Mouse (Mus musculus) frontal cortex, adult (tissue): ENCODE data around the gene Rab11fip3.

ENCODE experiments used
- ATAC-seq: cut with Nextera tagmentation; 2 replicates; pipeline ENCODE4 v1.9.2; 2017; ENCODE audit warnings: mild to moderate bottlenecking, moderate library complexity, mixed read lengths; ENCODE audit not compliant: low TSS enrichment

Gene Rab11fip3

DNA sequence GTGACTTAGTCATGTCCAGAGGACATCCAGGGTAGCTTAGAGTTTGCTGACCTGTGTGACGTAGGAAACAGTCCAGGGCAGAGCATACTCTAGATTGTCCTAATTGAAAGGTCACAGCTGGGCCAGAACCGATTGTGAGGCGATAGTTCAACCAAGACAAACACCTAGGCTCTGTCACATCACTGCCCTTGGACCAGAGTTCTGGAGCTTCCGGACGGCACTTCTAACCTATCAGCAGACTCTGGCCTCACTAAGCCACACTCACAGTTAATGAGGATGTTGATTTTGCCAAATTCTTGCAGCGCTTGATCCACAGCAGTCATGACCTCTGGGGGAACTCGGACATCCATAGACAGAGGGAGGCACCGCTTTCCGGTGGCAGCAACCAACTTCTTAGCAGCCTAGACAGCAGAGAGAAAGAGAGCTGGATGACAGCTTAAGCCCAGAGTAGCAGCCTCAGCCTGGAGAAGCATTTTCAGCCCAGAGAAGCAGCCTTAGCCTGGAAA is 17.8 kb upstream of the Rab11fip3 start:
- ATAC-seq, result no peak

DNA sequence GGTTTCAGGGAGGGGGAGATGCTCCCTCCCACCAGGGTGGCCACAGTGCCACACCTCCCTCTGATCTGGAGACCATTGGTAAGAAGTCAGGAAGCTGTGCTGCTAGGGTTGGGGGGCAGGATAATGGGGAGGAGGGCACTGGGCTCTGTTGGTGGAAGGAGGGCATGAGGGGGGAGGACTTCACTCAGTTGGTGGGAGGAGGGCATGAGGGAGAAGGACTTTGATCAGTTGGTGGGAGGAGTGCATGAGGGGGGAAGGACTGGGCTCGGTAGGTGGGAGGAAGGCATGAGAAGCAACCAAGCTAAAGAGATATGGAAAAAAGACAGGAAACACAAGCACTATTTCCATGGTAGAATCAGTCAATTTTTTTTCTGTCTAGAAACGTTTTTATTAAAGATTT is 11.5 kb upstream of the Rab11fip3 start:
- no peak for ATAC-seq

DNA sequence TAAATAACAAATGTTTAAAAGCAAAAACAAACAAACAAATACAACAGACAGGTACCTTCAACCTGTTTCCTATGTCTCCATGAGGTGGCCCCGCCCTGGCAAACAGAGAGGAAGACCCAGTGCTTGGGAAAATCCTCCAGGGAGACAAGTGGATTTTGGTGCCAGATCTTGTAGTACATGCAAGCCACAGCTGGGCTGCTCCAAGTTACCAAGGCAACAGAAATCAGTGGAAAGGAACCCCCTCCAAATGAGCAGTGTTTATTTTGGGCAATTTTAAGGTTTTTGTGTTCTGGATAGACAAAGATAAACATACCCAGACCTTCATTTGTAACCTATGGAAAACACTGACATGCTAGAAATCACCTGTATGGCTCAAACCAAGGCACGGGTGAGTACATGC is 9.5 kb upstream of the Rab11fip3 start:
- ATAC-seq, result peak; percentile 29; the same call in 1 of the 2 replicates

DNA sequence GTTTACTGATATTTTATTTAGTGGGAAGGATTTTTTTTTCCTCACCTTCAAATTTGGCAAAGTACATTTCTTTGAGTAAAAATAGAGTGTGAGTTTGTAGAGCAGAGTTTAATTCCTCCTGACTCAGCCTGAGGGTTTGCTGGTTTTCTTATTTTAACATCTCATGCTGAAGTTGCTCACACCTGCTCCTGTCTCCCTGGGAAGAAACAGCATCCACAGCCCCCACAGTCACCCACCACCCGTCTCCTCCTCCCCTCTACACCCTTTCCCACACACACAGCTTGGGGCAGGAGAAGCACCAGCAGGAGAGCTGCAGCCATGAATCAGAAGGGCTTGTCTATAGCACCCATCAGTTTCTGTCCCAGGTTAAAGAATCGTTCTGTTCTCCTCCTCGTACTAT is 5.9 kb upstream of the Rab11fip3 start:
- ATAC-seq, result peak; percentile 94

DNA sequence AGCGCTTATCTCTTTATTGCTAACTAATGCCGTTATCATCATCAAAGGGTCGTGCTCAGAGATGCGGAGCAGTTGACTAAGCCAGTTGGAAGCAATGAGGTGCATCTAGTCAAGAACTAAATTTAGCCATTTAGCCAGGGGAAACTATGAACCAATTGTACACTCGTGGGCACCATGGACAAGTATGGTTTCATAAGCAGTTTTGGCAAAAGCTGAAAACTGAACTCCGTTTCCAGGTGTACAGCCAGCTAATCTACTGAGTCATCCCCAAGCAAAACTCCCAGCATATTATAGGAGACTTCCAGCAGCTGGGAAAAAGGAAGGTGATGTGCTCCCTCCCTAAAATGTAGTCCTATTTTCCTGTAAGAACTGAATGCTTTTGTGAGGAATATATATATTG is 781 bp upstream of the Rab11fip3 start:
- ATAC-seq, result no peak

DNA sequence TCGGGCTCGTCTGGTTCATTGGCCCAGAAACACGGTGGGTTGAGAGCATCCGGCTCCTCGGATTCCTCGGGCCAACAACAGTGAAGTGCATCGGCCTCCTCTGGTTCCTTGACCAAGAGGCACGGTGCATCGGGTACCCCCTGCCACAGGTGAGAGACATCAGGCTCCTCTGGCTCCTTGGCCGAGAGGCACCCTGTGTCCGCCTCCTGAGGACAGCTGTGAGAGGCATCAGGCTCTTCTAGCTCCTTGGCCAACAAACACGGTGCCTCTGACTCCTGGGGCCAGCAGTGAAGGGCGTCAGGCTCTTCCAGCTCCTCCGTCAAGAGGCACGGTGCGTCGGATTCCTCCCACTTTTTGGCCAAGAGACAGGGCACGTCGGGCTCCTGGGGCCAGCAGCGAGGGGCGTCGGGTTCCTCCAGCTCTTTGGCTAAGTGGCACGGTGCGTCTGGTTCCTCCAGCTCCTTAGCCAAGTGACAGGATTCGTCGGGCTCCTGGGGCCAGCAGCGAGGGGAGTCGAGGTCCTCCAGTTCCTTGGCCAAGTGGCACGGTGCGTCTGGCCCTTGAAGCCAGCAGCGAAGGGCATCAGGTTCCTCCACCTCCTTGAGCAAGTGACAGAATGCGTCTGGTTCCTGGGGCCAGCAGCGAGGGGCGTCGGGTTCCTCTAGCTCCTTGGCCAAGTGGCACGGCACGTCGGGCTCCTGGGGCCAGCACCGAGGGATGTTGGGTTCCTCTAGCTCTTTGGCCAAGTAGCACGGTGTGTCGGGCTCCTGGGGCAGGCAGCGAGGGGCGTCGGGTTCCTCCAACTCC is 1.1 kb downstream of the Rab11fip3 start:
- no peak for ATAC-seq

DNA sequence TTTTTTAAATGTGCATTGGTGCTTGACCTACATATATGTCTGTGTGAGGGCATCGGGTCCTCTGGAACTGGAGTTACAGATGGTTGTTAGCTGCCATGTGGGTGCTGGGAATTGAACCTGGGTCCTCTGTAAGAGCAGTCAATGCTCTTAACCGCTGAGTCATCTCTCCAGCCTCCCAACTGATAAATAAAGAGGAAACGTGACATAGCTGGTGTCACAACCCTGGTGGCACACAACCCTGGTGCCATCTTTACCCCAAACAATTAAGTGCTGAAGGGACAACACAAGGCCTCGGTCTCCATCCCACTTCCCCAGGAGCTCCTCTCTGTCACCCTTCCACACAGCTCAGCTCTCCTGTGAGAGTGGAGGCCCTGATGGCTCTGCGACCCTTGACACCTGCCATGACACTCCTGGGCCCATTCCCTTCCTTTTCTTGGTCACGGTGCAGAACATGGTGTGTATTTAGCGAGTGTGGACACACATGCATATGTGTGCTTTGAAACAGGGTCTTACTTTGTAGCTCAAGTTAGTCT is 2.8 kb downstream of the Rab11fip3 start:
- ATAC-seq, result no peak

DNA sequence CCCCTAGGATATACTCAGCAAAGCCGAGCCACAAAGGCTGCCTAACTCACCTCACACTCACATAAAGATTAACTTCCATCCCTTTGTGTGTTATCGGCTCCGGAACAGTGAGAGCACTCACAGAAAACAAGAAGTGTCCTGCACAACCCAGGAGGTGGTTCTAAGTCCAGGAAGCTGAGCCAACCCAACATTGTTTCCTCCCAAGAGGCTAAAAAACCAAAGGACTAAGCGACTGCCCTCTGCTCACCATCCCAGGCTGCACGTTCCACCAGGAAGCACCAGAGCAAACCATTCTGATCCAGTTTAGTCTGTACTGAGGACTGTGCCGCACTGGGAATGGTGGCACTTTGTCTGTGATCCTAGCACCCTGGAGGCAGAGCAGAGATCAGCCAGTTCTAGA is 4.4 kb downstream of the Rab11fip3 start:
- no peak for ATAC-seq

DNA sequence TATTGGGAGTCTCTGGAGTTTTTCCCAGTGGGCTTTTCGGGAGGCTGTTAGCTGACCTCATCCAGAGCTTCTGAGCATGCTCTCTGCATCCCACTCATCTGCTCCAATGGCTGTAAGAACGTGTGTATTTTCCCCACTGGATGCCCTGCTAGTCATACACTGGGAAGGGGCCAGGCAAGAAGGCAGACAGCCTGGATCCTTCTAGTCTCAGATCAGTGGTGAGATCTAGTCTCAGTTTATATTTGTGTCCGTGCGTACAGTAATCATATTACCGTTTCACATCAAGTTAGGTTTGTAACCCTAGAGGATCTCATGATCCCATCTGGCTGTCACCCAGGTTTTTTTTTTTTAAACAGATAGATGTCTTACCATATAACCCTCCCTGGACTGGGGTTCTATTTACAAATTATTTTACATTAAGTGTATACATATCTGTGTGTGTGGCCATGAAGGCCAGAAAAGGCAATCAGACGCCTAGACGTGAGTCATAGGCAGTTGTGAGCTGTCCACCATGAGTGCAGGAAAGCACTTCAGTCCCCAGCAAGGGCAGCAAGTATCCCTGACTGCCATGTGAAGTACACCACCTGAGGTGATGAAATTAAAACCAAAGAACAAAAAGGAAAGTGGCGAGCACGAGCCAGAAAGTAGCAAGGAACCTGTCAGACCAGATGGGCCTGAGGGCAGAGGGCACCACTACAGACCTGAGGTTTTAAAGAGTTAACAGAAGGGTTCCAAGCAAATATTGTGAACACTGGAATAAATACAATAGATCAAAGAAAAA is 11.4 kb downstream of the Rab11fip3 start:
- no peak for ATAC-seq

DNA sequence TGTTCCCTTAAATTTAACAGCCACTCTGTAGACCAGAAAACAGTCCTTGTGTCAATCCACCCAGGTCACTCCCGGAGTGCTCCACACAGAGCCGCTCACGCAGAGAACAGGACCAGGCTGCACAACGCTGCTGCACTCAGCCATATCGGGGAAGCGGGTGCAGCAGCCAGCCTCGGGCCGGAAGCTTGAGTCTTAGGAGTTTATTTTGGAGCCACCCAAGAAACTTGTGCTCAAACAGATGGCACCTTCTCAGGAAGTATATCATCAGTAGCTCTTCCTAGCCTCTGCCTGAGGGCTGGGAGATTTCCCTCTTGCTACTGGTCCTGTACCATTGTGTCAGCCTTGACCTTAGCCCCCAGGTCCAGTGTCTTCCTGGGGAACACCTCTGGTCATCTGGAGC is 12.1 kb downstream of the Rab11fip3 start:
- ATAC-seq, result peak; percentile 89

DNA sequence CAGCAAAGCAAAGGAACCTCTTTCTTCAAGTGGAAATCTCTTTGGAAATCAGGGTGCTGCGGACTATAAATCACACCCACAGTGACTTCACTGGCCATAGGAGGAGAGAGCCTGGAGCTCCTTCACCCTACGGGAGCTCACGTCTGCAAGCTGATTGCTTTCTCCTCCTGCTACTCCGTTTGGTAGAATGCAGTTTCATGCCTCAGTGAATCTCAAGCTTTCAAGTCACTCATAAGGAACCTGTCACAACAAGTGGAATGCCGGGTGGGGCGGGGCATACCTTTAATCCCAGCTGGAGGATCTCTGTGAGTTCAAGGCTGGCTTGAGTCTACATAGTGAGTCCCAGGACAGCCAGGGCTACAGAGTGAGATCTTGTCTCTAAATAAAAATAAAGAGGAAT is 14.2 kb downstream of the Rab11fip3 start:
- ATAC-seq, result no peak

DNA sequence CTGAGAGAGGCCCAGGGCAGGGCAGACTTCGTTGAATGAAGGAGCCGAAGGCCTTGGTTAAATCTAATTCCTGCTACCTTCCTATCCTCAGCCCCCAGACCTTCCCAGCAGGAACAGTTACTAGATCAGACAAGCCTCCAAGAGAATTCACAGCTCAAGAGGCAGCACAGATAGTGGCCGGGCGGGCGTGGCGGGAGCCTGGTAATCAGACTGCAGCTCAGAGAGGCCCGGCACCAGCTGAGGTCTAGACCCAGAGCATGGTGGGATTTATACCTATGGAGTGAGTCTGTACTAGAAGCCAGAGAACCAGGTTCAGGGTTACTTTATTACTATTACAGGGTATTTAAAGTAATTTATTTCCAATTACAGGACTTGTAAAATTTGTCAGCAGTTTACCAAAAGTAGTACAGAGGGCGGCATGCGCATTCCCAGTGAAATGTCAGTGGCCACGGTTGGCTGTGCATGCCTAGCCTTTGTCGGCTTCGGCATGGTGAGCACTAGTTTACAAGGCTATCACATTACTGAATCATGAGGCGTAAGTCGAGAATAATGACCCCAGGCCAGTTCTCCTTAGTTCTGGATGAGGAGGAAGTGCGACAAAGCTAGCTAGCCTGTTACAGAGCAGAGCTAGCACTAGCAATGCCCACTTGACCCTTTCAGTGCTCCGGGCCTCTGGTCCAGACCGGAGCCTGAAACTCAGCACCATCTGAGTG is 15.1 kb downstream of the Rab11fip3 start:
- ATAC-seq, result no peak

DNA sequence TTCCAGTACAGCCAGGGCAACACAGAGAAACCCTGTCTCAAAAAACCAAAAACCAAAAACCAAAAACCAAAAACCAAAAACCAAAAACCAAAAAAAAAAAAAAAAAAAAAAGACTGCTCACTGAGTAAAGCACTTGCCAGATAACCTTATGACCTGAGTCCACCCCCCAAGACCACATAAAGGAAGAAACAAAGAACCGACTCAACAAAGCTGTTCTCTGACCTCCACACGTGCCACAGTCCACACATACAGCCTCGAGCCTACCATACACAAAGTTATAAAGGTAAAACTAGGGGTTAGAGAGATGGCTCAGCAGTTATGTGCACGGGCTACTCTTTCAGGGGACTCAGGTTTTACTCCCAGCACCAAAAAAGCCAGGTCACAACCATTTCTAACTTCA is 16.6 kb downstream of the Rab11fip3 start:
- ATAC-seq, result no peak

DNA sequence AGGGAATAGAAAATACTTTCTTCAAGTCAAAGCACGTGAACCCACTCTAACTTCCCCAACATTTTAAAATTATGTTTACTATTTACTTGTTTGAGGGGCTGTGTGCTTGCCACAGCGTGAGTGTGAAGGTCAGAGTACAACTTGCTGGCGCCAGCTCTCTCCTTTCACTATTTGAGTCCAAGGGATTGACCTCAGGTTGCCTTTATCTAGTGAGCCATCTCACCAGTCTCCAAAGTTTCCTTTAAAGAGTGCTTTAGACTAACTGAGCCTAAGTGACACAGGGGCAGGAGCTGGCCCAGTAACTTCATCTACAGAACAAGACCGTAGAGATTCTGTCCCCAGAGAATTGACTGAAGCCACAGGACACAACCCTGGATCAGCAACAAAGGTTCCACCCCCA is 17.3 kb downstream of the Rab11fip3 start:
- ATAC-seq, result no peak

DNA sequence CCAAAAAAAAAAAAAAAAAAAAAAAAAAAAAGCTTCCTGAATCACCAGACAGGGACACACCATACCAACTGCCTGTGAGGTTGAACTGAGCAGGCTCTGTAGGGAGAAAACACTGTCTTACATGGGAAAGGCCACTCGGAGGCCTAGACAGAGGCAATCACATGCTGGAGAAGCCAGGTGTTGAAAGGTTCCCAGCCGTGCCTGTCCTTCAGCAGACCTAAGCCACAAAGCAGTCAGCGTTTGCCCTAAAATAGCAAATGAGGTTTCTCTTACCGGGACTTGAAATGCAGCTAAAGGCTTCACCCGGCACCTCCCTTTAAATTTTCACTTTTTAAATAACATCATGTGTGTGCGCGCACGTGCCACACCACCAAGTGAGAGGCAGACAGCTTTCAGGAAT is 21.2 kb downstream of the Rab11fip3 start:
- ATAC-seq, result no peak

DNA sequence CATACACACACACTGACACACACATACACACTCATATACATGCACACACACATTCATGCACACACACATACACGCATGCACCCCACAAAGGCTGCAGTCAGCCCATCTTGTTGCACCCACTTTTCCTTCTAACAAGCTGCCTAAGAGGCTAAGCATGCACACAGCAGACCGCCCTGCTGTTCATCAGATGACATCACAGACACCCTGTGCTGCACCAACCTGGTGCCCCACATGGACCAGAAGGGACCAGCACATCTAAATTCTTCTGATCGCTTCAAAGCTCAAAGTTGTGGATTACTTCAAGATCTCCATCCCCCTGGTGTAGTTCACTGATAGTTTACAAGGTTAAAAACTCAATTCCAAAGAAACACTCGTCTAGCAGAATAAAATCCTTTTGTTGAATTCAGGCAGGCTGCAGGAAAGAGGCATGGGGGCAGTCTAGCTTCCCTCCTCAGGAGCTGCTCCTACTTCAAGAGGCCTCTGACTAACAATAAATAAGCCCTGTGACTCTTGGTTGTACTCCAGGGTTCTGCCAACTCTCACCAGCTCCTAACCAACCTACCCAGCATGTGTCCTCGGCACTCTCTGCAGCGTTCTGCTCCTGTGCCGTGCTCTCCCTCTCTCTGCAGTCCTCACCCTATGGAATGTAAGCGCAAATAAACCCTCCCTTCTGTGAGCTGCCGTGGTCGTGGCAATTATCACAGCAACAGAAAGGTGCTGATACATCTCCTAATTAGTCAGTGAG is 22.9 kb downstream of the Rab11fip3 start:
- ATAC-seq, result peak; percentile 54; the same call in 1 of the 2 replicates

DNA sequence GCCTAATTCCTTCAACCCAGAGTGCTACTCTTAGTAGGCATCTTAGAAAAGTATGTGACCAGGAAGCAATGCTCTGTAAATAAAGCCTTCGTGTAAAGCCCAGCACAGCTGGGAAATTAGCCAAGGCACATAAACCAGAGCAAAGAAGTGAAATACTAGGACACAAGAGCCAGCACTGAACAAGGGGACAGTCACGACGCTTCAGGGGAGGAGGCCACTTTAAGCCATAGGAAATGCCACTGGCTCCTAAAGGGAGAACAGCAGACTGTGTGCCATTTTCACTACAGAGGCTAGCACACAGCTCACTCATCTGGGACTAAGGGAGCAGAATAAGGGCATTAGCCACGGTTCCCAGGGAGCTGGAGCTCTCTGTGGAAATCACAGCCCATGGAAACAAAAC is 24.1 kb downstream of the Rab11fip3 start:
- no peak for ATAC-seq

DNA sequence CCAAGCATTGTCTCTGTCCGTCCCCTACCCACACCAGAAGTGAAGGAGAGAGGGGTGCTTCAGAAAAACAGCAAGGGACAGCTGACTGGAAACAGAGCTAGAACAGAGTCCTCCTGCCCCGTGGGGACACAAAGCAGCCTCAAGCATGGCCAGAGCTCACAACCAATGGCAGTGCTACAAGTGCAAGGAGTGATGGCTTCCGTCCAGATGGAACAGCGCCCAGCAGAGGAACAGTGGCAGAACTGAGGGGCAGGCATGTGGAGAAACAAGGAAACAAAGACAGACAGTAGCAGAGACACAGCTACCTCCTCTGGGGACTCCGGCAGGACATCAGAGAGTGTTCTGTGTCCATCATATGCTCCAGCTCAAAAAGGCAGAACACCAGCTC is 26.1 kb downstream of the Rab11fip3 start:
- ATAC-seq, result peak; percentile 31

DNA sequence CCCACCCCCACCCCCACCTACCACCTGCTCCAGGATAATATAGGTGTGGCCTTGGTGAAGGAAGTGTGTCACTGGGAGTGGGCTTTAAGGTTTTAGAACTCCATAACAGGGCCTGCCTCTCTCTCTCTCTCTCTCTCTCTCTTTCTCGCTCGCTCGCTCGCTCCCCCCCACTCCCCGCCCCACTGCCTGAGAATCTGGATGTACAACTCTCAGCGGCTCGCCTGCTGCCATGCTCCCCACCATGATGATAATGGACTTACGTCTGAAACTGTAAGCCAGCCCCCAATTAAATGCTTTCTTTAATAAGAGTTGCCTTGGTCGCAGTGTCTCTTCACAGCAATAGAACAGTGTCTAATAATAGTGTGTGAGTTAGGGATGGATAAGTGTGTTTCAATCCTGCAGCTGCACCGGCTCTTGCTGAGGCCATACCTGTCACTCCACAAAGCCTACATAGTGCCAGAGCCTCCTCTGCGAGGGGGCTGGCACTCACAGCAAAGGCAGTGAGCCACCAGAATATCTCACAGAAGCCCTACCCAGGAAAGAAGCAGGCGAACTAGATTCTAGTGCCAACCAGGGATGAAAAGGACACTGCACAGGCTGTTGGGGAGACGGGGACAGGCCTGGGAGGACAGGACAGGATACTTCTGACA is 26.6 kb downstream of the Rab11fip3 start:
- peak; percentile 72 for ATAC-seq

DNA sequence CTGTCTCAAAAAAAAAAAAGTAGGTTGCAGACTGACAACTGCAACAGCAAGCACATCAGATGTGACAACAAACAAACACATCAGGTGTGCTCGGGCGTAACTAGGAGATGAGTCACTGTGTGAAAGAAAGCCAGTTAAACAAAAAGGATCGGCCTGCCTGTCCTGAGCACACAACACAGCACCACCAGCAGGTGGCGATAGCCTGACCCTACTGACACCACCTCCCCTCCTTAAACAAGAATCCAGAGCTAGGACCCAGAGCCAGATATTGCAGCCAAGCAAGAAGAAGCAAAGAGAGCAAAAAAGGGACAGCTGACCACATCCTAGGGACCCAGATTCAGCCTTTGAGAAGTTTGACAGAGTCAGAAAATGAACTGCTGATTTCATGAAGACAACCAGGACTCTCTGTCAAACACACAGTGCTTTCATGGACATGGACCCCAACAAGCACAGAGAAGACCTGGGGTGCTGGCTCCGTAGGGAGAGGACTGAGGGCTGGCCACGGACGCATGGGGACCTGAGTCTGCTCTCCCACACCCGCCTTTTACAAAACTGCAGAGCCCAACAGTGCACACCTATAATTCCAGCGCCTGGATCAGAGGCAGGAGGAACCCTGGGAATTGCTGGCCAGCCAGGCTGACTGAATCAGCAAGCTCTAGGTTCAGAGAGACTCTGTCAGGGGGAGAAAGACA is 28.1 kb downstream of the Rab11fip3 start:
- ATAC-seq, result peak; percentile 29; the same call in 1 of the 2 replicates
